Mouse (Mus musculus) stomach, postnatal 0 days (tissue): ENCODE measurements around the gene Pip5k1a. TPM values are rescaled to one million over a fixed set of nuclear protein-coding genes. Genes with fewer than 3 reads are reported as not detected.
A peak's percentile ranks its signal among the peaks of the same experiment; 100 is the strongest.
"Not testable (repeated sequence)": the region's sequence is repeated elsewhere in the genome, so short reads cannot be mapped to it uniquely, and the experiment has no call there.

Experiments used
- ATAC-seq: fragments of 200-750 bp; cut with Nextera tagmentation; 2 replicates; pipeline ENCODE4 v1.8.0; 2017; ENCODE audit not compliant: low FRiP score, low TSS enrichment
- DNase-seq: peaks from one replicate; pipeline ENCODE4 v3.0.0-alpha.2; 2016; ENCODE audit warnings: low spot score
- H3K27ac ChIP-seq: fragments of 300-500 bp; sonication (generic); replicated peaks from 2 replicates; pipeline ENCODE4 v1.5.1; 2014; ENCODE audit warnings: mild to moderate bottlenecking, control low read depth
- H3K27me3 ChIP-seq: fragments of 300-500 bp; sonication (generic); 2 replicates; pipeline ENCODE4 v1.6.1; 2014; ENCODE audit warnings: low read length; ENCODE audit not compliant: control insufficient read depth, insufficient read depth
- H3K36me3 ChIP-seq: fragments of 300-500 bp; sonication (generic); 2 replicates; pipeline ENCODE4 v1.6.1; 2014; ENCODE audit warnings: low read length, mixed read lengths; ENCODE audit not compliant: control insufficient read depth, insufficient read depth
- H3K4me1 ChIP-seq: fragments of 300-500 bp; sonication (generic); replicated peaks from 2 replicates; pipeline ENCODE4 v1.6.1; 2014; ENCODE audit warnings: antibody characterized with exemption; ENCODE audit not compliant: control insufficient read depth, insufficient read depth
- H3K4me2 ChIP-seq: fragments of 300-500 bp; sonication (generic); replicated peaks from 2 replicates; pipeline ENCODE4 v1.6.1; 2014; ENCODE audit warnings: low read depth, mild to moderate bottlenecking, control low read depth, moderate library complexity
- H3K4me3 ChIP-seq: fragments of 300-500 bp; sonication (generic); 2 replicates; pipeline ENCODE4 v1.5.1; 2014; ENCODE audit warnings: low read depth, low read length, control low read depth
- H3K9ac ChIP-seq: fragments of 300-500 bp; sonication (generic); 2 replicates; pipeline ENCODE4 v1.6.1; 2014; ENCODE audit warnings: mild to moderate bottlenecking, low read length, control low read depth, mixed read lengths
- H3K9me3 ChIP-seq: fragments of 300-500 bp; sonication (generic); 2 replicates; pipeline ENCODE4 v1.6.1; 2016; ENCODE audit warnings: low read length; ENCODE audit not compliant: control insufficient read depth
- CTCF ChIP-seq: IDR thresholded peaks from 2 replicates; pipeline ENCODE4 v1.5.1; 2016; ENCODE audit warnings: antibody characterized with exemption, low read depth, mild to moderate bottlenecking, moderate library complexity
- EP300 ChIP-seq: optimal IDR thresholded peaks from 2 replicates; pipeline ENCODE3; 2016; ENCODE audit warnings: antibody characterized with exemption
- WGBS: fragments of 180-500 bp; shearing (Covaris S2); extraction: QIAGEN DNeasy Blood & Tissue Kit; methylation state at CpG from one replicate; pipeline ENCODE4 v1.1.7; 2014; 5-methylcytosine and 5-hydroxymethylcytosine counted together
- polyA plus RNA-seq: library from polyadenylated mRNA; unstranded; fragments of >200 nt; fragmentation: Nextera tagmentation; extraction: Ambion mirVana; gene quantifications from 2 replicates; pipeline ENCODE4 v1.2.1, GENCODE M21; 2015

Gene Pip5k1a
- polyA plus RNA-seq, 1 experiment from 2014 or later: 15.7 TPM

DNA sequence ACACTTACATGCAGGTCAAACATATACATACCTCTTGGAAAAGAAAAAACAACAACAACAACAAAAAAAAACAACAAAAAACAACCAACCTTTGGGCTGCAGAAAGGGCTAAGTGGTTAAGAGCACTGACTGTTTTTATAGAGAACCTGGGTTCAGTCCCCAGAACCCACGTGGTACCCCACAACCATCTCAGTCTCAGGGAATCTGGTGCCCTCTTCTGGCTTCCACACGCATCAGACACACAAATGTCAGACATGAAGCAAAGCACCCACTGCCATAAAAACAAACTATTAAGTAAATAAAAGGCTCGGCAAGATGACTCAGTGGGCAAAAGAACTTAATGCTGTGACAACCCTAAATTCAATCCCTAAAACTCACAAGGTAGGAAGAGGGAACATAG is 76.8 kb downstream of the Pip5k1a start:
- H3K9ac ChIP-seq: no peak overlapping the region
- H3K4me3 ChIP-seq: no peak overlapping the region
- no peak overlapping the region for H3K27ac ChIP-seq
- H3K36me3 ChIP-seq: peaks cover 27% of the 10 kb centered on the region
- H3K4me2 ChIP-seq: no peak overlapping the region
- no peaks in the 10 kb centered on the region for H3K4me1 ChIP-seq
- TF ChIP-seq CTCF (peak; percentile 52), EP300 (no peak)
- no peak for DNase-seq
- no peaks in the 10 kb centered on the region for H3K9me3 ChIP-seq
- 61% methylated on average over 3 of the region's 3 CpGs for WGBS
- no peak for ATAC-seq
- no peaks in the 10 kb centered on the region for H3K27me3 ChIP-seq

DNA sequence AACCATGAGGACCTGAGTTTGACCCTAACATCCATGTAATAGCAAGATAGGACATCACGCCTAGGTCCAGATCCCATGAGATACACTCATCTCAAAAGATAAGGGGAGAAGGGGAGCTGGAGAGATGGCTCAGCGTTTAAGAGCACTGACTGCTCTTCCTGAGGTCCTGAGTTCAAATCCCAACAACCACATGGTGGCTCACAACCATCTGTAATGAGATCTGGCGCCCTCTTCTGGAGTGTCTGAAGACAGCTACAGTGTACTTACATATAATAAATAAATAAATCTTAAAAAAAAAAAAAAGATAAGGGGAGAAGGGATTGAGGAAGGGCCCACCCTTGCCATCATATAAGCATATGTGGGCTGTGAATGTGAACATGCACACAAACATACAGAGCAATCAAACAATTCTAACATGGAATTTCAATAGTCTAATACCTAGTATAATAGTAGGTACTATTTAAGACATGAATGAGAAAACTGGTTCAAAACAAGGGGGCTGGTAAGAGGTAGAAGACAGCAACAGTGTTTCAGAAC is 77.4 kb downstream of the Pip5k1a start:
- H3K27ac ChIP-seq: 0 out of 2 replicates have a peak overlapping the region, but pooled peaks have one; percentile 46
- not testable (repeated sequence) for ATAC-seq, H3K9me3 ChIP-seq, H3K9ac ChIP-seq, H3K27me3 ChIP-seq, H3K4me1 ChIP-seq, DNase-seq, H3K4me2 ChIP-seq, H3K4me3 ChIP-seq
- peaks cover 22% of the 10 kb centered on the region for H3K36me3 ChIP-seq
- peak; percentile 26; the same call in 1 of the 2 replicates for TF ChIP-seq CTCF
- whole genome bisulfite sequencing: 76% methylated on average over 3 of the region's 3 CpGs

DNA sequence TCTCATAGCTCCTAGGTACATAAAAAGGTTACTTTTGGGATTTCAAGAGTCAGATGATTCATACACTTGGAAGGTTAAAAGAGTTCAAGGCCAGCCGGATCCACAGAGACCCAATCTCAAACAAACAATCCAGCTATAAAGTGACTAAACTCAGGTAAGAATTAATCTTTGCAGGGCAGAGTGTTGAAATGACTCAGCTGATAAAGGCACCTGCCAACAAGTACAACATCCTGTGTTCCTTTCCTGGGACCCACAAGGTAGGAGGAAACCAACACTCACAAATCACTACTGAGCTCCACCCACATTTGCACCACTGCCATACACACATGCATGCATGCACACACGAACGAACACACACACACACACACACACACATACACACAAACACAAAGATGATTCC is 78.1 kb downstream of the Pip5k1a start:
- H3K27me3 ChIP-seq: no peaks in the 10 kb centered on the region
- H3K27ac ChIP-seq: 0 out of 2 replicates have a peak overlapping the region, but pooled peaks have one; percentile 46
- WGBS: 52% methylated on average over 3 of the region's 3 CpGs
- DNase-seq: peak; percentile 60
- peak; percentile 86 for ATAC-seq
- no peak overlapping the region for H3K9ac ChIP-seq
- TF ChIP-seq EP300: no peak
- no peak overlapping the region for H3K4me2 ChIP-seq
- H3K9me3 ChIP-seq: no peaks in the 10 kb centered on the region
- no peak overlapping the region for H3K4me3 ChIP-seq
- peaks cover 19% of the 10 kb centered on the region for H3K36me3 ChIP-seq
- no peaks in the 10 kb centered on the region for H3K4me1 ChIP-seq

DNA sequence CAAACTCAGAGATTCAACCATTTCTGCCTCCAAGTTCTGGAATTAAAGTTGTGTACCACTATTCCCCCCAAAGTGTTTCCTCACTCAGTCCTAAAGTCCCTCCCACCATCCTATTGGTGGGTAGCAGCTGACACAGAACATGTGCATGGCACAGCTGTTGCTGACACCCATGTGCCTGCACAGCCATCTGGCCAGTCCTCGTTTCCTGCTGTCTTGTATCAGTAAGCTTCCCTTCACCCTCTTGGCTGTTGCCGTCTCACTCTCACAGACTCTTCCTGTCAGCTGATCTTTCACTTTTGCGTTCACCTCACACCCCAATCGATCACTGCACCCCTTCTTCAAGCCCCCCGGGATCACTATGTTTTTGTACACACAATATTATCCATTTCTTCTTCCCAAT is 79.0 kb downstream of the Pip5k1a start:
- Histone ChIP-seq H3K4me2 (no peak overlapping the region), H3K4me1 (no peaks in the 10 kb centered on the region), H3K27ac (no peak overlapping the region; the same call in 1 of the 2 replicates), H3K4me3 (no peak overlapping the region), H3K36me3 (peaks cover 11% of the 10 kb centered on the region), H3K27me3 (no peaks in the 10 kb centered on the region), H3K9me3 (no peaks in the 10 kb centered on the region), H3K9ac (no peak overlapping the region)
- ATAC-seq (peak; percentile 28; the same call in 1 of the 2 replicates), DNase-seq (no peak)
- WGBS: 35% methylated on average over 5 of the region's 5 CpGs
- no peak for TF ChIP-seq EP300
- no peak for TF ChIP-seq CTCF

DNA sequence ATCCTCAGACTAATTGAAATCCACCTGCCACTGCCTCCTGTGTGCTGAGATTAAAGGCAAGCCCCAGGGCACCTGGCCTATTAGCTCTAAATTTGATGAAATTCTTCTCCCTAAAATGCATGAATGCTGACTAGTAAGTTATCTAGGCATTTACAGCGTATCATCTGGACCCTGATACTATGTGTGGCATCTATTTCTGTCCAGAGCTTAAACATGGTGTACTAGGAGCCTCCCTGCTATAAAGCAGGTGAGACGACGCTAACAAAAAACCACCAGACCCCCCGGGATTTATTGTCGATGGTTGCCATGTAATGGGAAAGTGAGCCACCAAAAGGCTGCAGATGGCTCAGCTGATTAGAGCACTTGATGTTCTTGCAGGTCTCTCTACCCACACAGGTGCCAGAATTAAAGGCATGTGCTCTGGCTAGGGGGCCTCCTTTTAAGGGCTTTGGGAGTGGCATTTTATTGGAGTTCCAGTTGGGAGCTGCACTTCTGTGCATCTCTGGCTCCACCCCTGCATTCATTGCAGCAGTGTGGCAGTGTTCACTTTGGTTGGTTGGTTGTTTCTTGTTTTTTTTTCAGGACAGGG is 79.6 kb downstream of the Pip5k1a start:
- WGBS: 68% methylated on average over 5 of the region's 5 CpGs
- H3K4me1 ChIP-seq: no peaks in the 10 kb centered on the region
- no peak overlapping the region for H3K4me2 ChIP-seq
- no peak overlapping the region for H3K9ac ChIP-seq
- H3K27me3 ChIP-seq: no peaks in the 10 kb centered on the region
- no peak for ATAC-seq
- no peak overlapping the region for H3K27ac ChIP-seq
- TF ChIP-seq CTCF (no peak), EP300 (no peak)
- peaks cover 10% of the 10 kb centered on the region; the same call in 1 of the 2 replicates for H3K36me3 ChIP-seq
- no peak for DNase-seq
- H3K4me3 ChIP-seq: no peak overlapping the region
- H3K9me3 ChIP-seq: no peaks in the 10 kb centered on the region

DNA sequence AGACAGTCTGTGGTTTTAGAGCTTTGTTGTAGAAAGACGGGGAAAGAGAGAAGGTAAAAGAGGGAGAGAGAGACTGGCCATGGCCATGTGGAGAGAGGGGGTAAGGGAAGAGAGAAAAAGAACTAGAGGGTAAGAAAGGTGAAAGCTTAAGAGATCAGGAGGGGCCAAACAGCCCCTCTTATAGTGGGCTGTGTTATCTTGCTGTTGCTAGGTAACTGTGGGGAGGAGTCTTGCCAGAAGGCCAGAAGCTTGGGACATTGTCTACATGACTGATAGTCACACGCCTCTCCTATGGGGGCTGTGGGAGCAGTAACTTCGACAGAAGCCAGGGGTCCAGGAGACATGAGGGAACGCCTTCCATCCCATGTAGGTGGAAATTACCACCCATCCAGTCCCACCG is 81.5 kb downstream of the Pip5k1a start:
- WGBS: 41% methylated on average over 5 of the region's 5 CpGs
- Histone ChIP-seq H3K4me2 (no peak overlapping the region), H3K36me3 (no peaks in the 10 kb centered on the region), H3K9ac (no peak overlapping the region), H3K4me1 (no peaks in the 10 kb centered on the region), H3K27ac (no peak overlapping the region), H3K27me3 (no peaks in the 10 kb centered on the region), H3K4me3 (no peak overlapping the region), H3K9me3 (no peaks in the 10 kb centered on the region)
- no peak for DNase-seq
- TF ChIP-seq EP300 (no peak), CTCF (no peak)
- no peak for ATAC-seq
